Mouse (Mus musculus): Measurements from ENCODE around the gene Rcbtb2. TPM values are rescaled to one million over a fixed set of nuclear protein-coding genes. Genes with fewer than 3 reads are reported as not detected.

Gene Rcbtb2
- polyA plus RNA-seq, 1 experiment from 2014 or later = 44.0 TPM

DNA sequence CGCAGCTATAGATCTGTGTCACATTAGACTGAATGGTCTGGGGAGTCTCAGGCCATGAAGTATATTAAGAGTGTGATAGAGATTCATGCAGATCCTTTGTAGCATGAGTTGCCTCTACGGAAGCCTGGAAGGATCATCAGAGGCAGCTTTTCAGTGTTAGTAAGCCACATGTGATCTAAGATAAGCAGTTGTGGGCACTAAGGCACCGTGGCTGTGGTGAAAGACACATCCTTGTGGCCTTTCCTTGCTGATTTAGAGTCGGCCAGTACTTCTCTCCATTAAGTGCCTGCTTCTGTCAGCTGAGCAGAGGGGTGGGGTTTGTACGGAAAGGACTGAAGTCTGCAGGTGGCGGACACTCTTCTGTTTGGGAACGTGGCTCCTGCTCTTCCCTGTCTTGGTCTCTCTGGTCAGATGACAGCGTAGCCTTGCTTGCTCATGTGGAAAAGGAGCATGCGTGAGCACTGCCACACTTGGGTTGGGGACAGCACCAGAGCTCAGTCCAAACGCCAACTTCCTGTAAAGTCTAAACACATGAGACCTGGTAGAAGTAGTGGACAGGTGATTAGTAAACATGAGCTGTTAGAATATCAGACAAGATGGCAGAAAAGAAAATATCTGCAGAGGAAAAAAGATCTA lies 40.6 kb downstream of the Rcbtb2 start:
- no peak for TF ChIP-seq CTCF (IDR thresholded peaks at IDR 0.05; ENCODE audit: low read depth)
- no peak for TF ChIP-seq EP300 (optimal IDR thresholded peaks at IDR 0.05)
- Histone ChIP-seq H3K4me3 (ENCODE audit: low read depth, low read length) (no peak overlapping the region), H3K4me1 (replicated peaks; ENCODE audit: control insufficient read depth, insufficient read depth) (no peaks in the 10 kb centered on the region), H3K27me3 (ENCODE audit: control insufficient read depth, insufficient read depth, low read length) (no peaks in the 10 kb centered on the region), H3K9me3 (ENCODE audit: control insufficient read depth, low read length) (no peaks in the 10 kb centered on the region), H3K9ac (ENCODE audit: low read length) (no peak overlapping the region), H3K27ac (replicated peaks) (no peak overlapping the region), H3K4me2 (replicated peaks; ENCODE audit: low read depth) (no peak overlapping the region), H3K36me3 (ENCODE audit: control insufficient read depth, insufficient read depth, low read length) (peaks cover 10% of the 10 kb centered on the region)
- WGBS = 88% methylated on average over 10 of the region's 10 CpGs
- no peak for DNase-seq (ENCODE audit: low spot score)
- no peak for ATAC-seq (ENCODE audit: low FRiP score, low TSS enrichment)

DNA sequence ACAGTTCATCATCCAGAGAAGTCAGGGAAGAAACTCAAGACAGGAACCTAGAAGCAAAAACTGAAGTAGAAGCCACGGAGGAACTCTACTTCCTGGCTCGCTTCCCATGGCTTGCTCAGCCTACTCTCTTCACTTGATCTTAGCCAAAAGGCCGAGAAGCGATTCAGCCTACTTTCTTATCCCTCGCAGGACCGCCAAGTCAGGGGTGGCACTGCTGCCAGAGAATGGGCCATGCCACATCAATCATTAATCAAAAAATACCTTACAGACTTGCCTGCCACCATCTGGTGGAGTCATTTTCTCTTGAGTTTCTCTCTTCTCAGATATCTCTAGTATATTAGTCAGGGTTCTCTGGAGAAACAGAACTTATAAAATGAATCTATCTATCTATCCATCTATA lies 42.3 kb downstream of the Rcbtb2 start:
- DNase-seq (ENCODE audit: low spot score) = no peak
- H3K27me3 ChIP-seq (ENCODE audit: control insufficient read depth, insufficient read depth, low read length) = no peaks in the 10 kb centered on the region
- no peak overlapping the region for H3K4me2 ChIP-seq (replicated peaks; ENCODE audit: low read depth)
- peaks cover 9% of the 10 kb centered on the region for H3K36me3 ChIP-seq (ENCODE audit: control insufficient read depth, insufficient read depth, low read length)
- no peaks in the 10 kb centered on the region for H3K9me3 ChIP-seq (ENCODE audit: control insufficient read depth, low read length)
- H3K9ac ChIP-seq (ENCODE audit: low read length) = no peak overlapping the region
- 89% methylated on average over 6 of the region's 6 CpGs for WGBS
- TF ChIP-seq EP300 (optimal IDR thresholded peaks at IDR 0.05) (no peak), CTCF (IDR thresholded peaks at IDR 0.05; ENCODE audit: low read depth) (no peak)
- H3K27ac ChIP-seq (replicated peaks) = no peak overlapping the region
- no peak overlapping the region for H3K4me3 ChIP-seq (ENCODE audit: low read depth, low read length)
- no peak for ATAC-seq (ENCODE audit: low FRiP score, low TSS enrichment)
- no peaks in the 10 kb centered on the region for H3K4me1 ChIP-seq (replicated peaks; ENCODE audit: control insufficient read depth, insufficient read depth)

DNA sequence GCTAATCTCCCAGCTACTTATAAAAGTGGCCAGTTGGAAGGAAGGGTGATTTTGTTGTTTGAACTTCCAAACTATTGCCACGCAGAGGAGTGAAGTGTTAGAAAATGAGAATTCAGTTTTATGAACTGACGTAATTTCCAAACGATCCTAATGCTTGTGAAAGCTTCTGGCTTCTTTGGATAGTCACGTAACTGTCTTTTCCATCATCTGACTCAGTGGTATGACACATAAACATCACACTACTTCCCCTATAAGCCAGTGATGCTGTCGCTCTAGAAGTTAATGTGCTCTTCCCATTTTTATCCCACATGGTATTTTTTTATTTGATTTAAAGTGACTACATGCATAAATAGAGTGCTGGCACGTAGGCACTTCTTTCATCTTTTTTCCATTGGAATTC lies 45.8 kb downstream of the Rcbtb2 start:
- Histone ChIP-seq H3K9ac (ENCODE audit: low read length) (no peak overlapping the region), H3K4me2 (replicated peaks; ENCODE audit: low read depth) (no peak overlapping the region), H3K27me3 (ENCODE audit: control insufficient read depth, insufficient read depth, low read length) (no peaks in the 10 kb centered on the region), H3K36me3 (ENCODE audit: control insufficient read depth, insufficient read depth, low read length) (peaks cover 12% of the 10 kb centered on the region), H3K9me3 (ENCODE audit: control insufficient read depth, low read length) (no peaks in the 10 kb centered on the region), H3K4me3 (ENCODE audit: low read depth, low read length) (no peak overlapping the region), H3K27ac (replicated peaks) (no peak overlapping the region), H3K4me1 (replicated peaks; ENCODE audit: control insufficient read depth, insufficient read depth) (no peaks in the 10 kb centered on the region)
- 86% methylated on average over 6 of the region's 6 CpGs for WGBS
- ATAC-seq (ENCODE audit: low FRiP score, low TSS enrichment) (no peak), DNase-seq (ENCODE audit: low spot score) (no peak)
- TF ChIP-seq EP300 (optimal IDR thresholded peaks at IDR 0.05) (no peak), CTCF (IDR thresholded peaks at IDR 0.05; ENCODE audit: low read depth) (no peak)

DNA sequence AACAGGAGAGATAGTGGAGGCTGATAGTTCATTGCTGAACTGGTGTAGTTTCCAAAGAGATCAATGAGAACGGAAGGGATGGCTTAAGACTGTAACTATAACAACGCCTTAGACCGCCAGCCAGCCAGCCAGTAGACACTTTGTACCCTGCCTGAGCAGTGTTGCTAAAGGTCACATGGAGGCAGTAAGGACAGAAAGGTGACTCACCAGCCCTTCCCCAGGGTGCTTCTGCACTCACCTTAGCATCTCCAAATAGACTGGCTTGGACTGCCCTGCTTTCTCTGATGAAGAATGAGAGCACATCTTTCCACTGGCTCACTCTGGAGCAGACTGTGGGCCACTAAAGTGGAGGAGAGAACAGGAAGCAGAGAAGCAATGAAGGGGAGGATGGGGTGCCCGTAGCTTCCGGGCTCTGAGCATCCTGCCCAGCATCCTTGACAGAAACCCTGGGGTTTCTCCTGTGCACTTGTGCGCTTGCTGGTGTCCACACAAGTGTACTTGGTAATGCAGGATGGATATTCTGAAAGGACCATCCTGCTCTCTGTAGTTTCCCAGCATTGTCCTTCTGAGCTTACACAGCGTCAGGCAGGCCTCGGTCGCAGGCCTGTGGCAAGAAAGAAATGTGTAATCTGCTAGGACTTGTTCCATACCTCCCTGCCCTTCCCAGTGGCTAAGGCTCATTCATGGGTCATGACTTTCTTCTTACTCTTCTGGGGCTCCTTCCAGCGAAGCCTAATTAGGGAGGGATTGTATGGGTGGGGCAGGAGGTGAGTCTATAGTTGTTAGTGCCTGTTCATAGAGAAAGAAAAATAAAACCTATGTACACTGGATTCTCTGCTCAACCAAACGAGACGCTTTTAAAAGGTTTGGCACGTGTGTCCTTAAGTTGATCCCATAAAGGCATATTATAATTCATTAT lies 47.3 kb downstream of the Rcbtb2 start:
- ATAC-seq (ENCODE audit: low FRiP score, low TSS enrichment) (peak; percentile 73), DNase-seq (ENCODE audit: low spot score) (no peak)
- no peaks in the 10 kb centered on the region for H3K9me3 ChIP-seq (ENCODE audit: control insufficient read depth, low read length)
- no peaks in the 10 kb centered on the region for H3K4me1 ChIP-seq (replicated peaks; ENCODE audit: control insufficient read depth, insufficient read depth)
- peaks cover 9% of the 10 kb centered on the region for H3K36me3 ChIP-seq (ENCODE audit: control insufficient read depth, insufficient read depth, low read length)
- no peak overlapping the region for H3K9ac ChIP-seq (ENCODE audit: low read length)
- H3K4me2 ChIP-seq (replicated peaks; ENCODE audit: low read depth) = no peak overlapping the region
- TF ChIP-seq CTCF (IDR thresholded peaks at IDR 0.05; ENCODE audit: low read depth) (no peak), EP300 (optimal IDR thresholded peaks at IDR 0.05) (no peak)
- peak overlapping the region; percentile 77 for H3K27ac ChIP-seq (replicated peaks)
- H3K4me3 ChIP-seq (ENCODE audit: low read depth, low read length) = no peak overlapping the region
- WGBS = 73% methylated on average over 13 of the region's 13 CpGs
- no peaks in the 10 kb centered on the region for H3K27me3 ChIP-seq (ENCODE audit: control insufficient read depth, insufficient read depth, low read length)

DNA sequence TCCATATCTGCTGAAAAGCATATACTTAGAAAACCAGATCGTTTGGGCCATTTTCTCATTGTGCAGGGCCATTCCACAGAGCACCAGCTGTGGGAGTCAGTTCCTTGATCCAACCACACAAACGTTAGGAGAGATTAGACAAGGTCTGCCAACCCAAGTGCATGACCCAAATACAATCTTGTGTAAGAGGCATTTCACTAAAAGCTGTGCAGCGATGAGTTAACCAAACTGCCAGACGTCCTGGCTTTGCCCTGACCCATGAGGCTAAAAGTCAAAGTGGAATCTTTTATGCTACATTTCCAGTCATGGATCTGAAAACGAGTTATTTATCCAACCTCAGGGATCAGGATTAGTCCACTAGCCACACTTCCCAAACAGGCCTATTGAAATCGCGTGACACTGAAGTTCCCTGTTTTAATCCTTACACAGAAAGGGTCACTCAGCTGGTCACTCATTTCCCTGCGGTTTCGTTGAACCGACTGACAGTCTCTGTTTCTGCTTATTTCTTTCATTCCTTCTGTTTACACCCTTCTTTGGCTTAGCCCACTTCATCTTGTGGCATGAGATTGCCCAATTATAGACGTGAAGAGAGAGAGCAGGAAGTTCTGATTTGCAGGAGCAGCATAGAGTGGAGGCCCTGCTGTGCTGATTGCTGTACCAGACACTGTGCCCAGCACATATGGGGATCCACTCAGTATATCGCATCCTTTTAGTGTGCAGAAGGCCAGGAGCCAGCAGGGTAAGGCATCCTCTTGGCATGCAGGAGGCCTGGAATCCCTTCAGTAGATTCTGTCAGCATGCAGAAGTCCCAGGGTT lies 49.6 kb downstream of the Rcbtb2 start:
- no peak for TF ChIP-seq EP300 (optimal IDR thresholded peaks at IDR 0.05)
- H3K27ac ChIP-seq (replicated peaks) = no peak overlapping the region
- WGBS = 78% methylated on average over 12 of the region's 12 CpGs
- no peaks in the 10 kb centered on the region for H3K9me3 ChIP-seq (ENCODE audit: control insufficient read depth, low read length)
- H3K27me3 ChIP-seq (ENCODE audit: control insufficient read depth, insufficient read depth, low read length) = no peaks in the 10 kb centered on the region
- no peaks in the 10 kb centered on the region for H3K4me1 ChIP-seq (replicated peaks; ENCODE audit: control insufficient read depth, insufficient read depth)
- H3K4me3 ChIP-seq (ENCODE audit: low read depth, low read length) = no peak overlapping the region
- no peak overlapping the region for H3K4me2 ChIP-seq (replicated peaks; ENCODE audit: low read depth)
- DNase-seq (ENCODE audit: low spot score) (no peak), ATAC-seq (ENCODE audit: low FRiP score, low TSS enrichment) (no peak)
- no peak overlapping the region for H3K9ac ChIP-seq (ENCODE audit: low read length)
- peaks cover 9% of the 10 kb centered on the region; the same call in 1 of the 2 replicates for H3K36me3 ChIP-seq (ENCODE audit: control insufficient read depth, insufficient read depth, low read length)

Data from stomach, postnatal 0 days (tissue).